Mouse (Mus musculus) myocyte (in vitro differentiated cells): Measurements from ENCODE around the gene Csmd2.

Experiments used
- CEBPB ChIP-seq: IDR thresholded peaks from 2 replicates; pipeline ENCODE4 v1.6.1; 2011; ENCODE audit warnings: mild to moderate bottlenecking, moderate library complexity; ENCODE audit not compliant: poor library complexity, insufficient read depth, severe bottlenecking
- E2F4 ChIP-seq: IDR thresholded peaks from one replicate; pipeline ENCODE4 v1.6.1; 2011; ENCODE audit warnings: mild to moderate bottlenecking, control low read depth, moderate library complexity; ENCODE audit not compliant: insufficient read depth
- MAX ChIP-seq: IDR thresholded peaks from one replicate; pipeline ENCODE4 v1.6.1; 2011; ENCODE audit warnings: low read depth, mild to moderate bottlenecking, control low read depth
- MYOD1 ChIP-seq, 3 experiments: IDR thresholded peaks; one replicate each; pipeline ENCODE4 v1.6.1; 2011; ENCODE audit warnings: control low read depth in 2 of 3, low read depth in 2 of 3, mild to moderate bottlenecking in 2 of 3, moderate library complexity in 1 of 3; ENCODE audit not compliant: insufficient read length in 2 of 3, control insufficient read depth in 1 of 3
- POLR2A ChIP-seq: IDR thresholded peaks from one replicate; pipeline ENCODE4 v1.6.1; 2011; ENCODE audit warnings: low read depth, mild to moderate bottlenecking, control low read depth, moderate library complexity; ENCODE audit not compliant: insufficient read length
- POLR2AphosphoS2 ChIP-seq: IDR thresholded peaks from one replicate; pipeline ENCODE4 v1.6.1; 2011; ENCODE audit warnings: low read depth, control low read depth; ENCODE audit not compliant: insufficient read length
- REST ChIP-seq: IDR thresholded peaks from one replicate; pipeline ENCODE4 v1.6.1; 2011; ENCODE audit warnings: mild to moderate bottlenecking, control low read depth, moderate library complexity; ENCODE audit not compliant: insufficient read depth, insufficient read length
- TCF12 ChIP-seq: IDR thresholded peaks from one replicate; pipeline ENCODE4 v1.6.1; 2011; ENCODE audit warnings: mild to moderate bottlenecking, control low read depth; ENCODE audit not compliant: poor library complexity, insufficient read depth, severe bottlenecking
- TCF3 ChIP-seq: IDR thresholded peaks from one replicate; pipeline ENCODE4 v1.6.1; 2011; ENCODE audit warnings: low read depth, control low read depth; ENCODE audit not compliant: insufficient read length
- USF1 ChIP-seq: IDR thresholded peaks from one replicate; pipeline ENCODE4 v1.6.1; 2011; ENCODE audit warnings: low read depth, mild to moderate bottlenecking, control low read depth, moderate library complexity

- TF ChIP-seq POLR2A = no peak
- no peak for TF ChIP-seq REST
- TF ChIP-seq POLR2AphosphoS2 = no peak
- no peak for TF ChIP-seq MAX
- no peak for TF ChIP-seq CEBPB
- no peak for TF ChIP-seq USF1
- TF ChIP-seq TCF12 = no peak
- TF ChIP-seq MYOD1 (IDR thresholded peaks at IDR 0.05; ENCODE audit: control insufficient read depth in 1 of 3, insufficient read length in 2 of 3, low read depth in 2 of 3) = no peak
- TF ChIP-seq E2F4 = no peak
- no peak for TF ChIP-seq TCF3
Observed at GRCm38 (mm10) chr4:128393864-128394263, 406.2 kb downstream of the Csmd2 start.
